Mouse (Mus musculus) neutrophil, adult 59 days (primary cell): ENCODE data around the gene Olfr466. TPM values are rescaled to one million over a fixed set of nuclear protein-coding genes. Genes with fewer than 3 reads are reported as not detected.

Experiments used
- total RNA-seq, 2 experiments: library from RNA; stranded (reverse); gene quantifications; 1 replicate in 1 of 2; 2 replicates in 1 of 2; pipeline ENCODE4 v1.2.4; 2023

The Olfr466 gene
- total RNA-seq = not detected

GRCm38 (mm10) chr13:65149940-65150339 lies at the start of gene Olfr466:
Gene Olfr466, plus strand, starts transcription at chr13:65150240.

GRCm38 (mm10) chr13:65112459-65113110 lies 37.5 kb upstream of the Olfr466 start, which contains the start of gene Mfsd14b:
Gene Mfsd14b, minus strand, starts transcription at chr13:65112975.

GRCm38 (mm10) chr13:65137789-65138188 lies 12.3 kb upstream of the Olfr466 start, which contains the start of gene Olfr465-ps1:
Gene Olfr465-ps1, plus strand, starts transcription at chr13:65138089.

Other genes with a start within 250 kb of the Olfr466 start
- gene Cntnap3, start 246.3 kb upstream of the Olfr466 start, total RNA-seq = not detected
- gene Spata31, start 232.8 kb upstream of the Olfr466 start, total RNA-seq = not detected
- not detected for gene Spata31d1c, start 117.2 kb upstream of the Olfr466 start, total RNA-seq
- not detected for gene Prss47, start 97.5 kb upstream of the Olfr466 start, total RNA-seq
- gene Mfsd14b, start 37.3 kb upstream of the Olfr466 start, total RNA-seq = 100 to 1,000 TPM; 188 TPM
- not detected for gene Olfr465-ps1, start 12.2 kb upstream of the Olfr466 start, total RNA-seq
- gene Nlrp4f, start 55.7 kb downstream of the Olfr466 start, total RNA-seq = not detected
- gene Gm10775, start 109.3 kb downstream of the Olfr466 start, total RNA-seq = not detected
- gene Zfp369, start 128.6 kb downstream of the Olfr466 start, total RNA-seq = 10 to 100 TPM; 12.0 to 15.2 TPM